Mouse (Mus musculus) lung, postnatal 25 days (tissue): ENCODE data around the gene Frzb.
"Not testable (repeated sequence)": the region's sequence is repeated elsewhere in the genome, so short reads cannot be mapped to it uniquely, and the experiment has no call there.

Experiments
- DNase-seq: peaks from one replicate; pipeline ENCODE4 v3.0.0; 2022; ENCODE audit warnings: low spot score

The Frzb gene

GRCm38 (mm10) chr2:80447291-80447791 is at the start of gene Frzb:
Gene Frzb, minus strand, starts transcription at chr2:80447625.
- peak; percentile 4 for DNase-seq

- not testable (repeated sequence) for DNase-seq
These were observed 47.9 kb upstream of the Frzb start for GRCm38 (mm10) chr2:80495304-80495703.

- DNase-seq = no peak
These were observed 39.4 kb upstream of the Frzb start for GRCm38 (mm10) chr2:80486851-80487250.

GRCm38 (mm10) chr2:80484951-80485350 is 37.5 kb upstream of the Frzb start:
- no peak for DNase-seq

- DNase-seq = no peak
These were observed 28.4 kb upstream of the Frzb start for GRCm38 (mm10) chr2:80475831-80476230.

- DNase-seq = no peak
These were observed 26.9 kb upstream of the Frzb start for GRCm38 (mm10) chr2:80474247-80474796.

GRCm38 (mm10) chr2:80465991-80466821 is 18.8 kb upstream of the Frzb start:
- DNase-seq = no peak

GRCm38 (mm10) chr2:80461827-80462226 is 14.4 kb upstream of the Frzb start:
- no peak for DNase-seq

GRCm38 (mm10) chr2:80448231-80448630 is 806 bp upstream of the Frzb start:
- DNase-seq = no peak

GRCm38 (mm10) chr2:80446308-80447151 is 895 bp downstream of the Frzb start:
- no peak for DNase-seq

- no peak for DNase-seq
These were observed 1.5 kb downstream of the Frzb start for GRCm38 (mm10) chr2:80445926-80446307.

- no peak for DNase-seq
These were observed 1.9 kb downstream of the Frzb start for GRCm38 (mm10) chr2:80445491-80445890.

GRCm38 (mm10) chr2:80444418-80445365 is 2.7 kb downstream of the Frzb start:
- no peak for DNase-seq

- no peak for DNase-seq
These were observed 3.5 kb downstream of the Frzb start for GRCm38 (mm10) chr2:80443962-80444361.

GRCm38 (mm10) chr2:80441386-80441785 is 6.0 kb downstream of the Frzb start:
- no peak for DNase-seq

GRCm38 (mm10) chr2:80438854-80439253 is 8.6 kb downstream of the Frzb start:
- DNase-seq = no peak

- no peak for DNase-seq
These were observed 10.0 kb downstream of the Frzb start for GRCm38 (mm10) chr2:80437401-80437800.

GRCm38 (mm10) chr2:80434783-80435572 is 12.4 kb downstream of the Frzb start:
- DNase-seq = no peak

GRCm38 (mm10) chr2:80433254-80433876 is 14.1 kb downstream of the Frzb start:
- DNase-seq = no peak
